Mouse (Mus musculus) liver, postnatal 0 days (tissue): ENCODE data around the gene Sptssb.

Experiments used
- CTCF ChIP-seq: sonication (generic); IDR thresholded peaks from 2 replicates; pipeline ENCODE4 v1.5.1; 2016; ENCODE audit warnings: antibody characterized with exemption, low read depth
- EP300 ChIP-seq: IDR thresholded peaks from 2 replicates; pipeline ENCODE4 v1.6.1; 2016; ENCODE audit warnings: antibody characterized with exemption, low read depth, mild to moderate bottlenecking

GRCm38 (mm10) chr3:69908074-69908473 is 48.3 kb upstream of the Sptssb start:
- TF ChIP-seq CTCF (peak; percentile 69), EP300 (no peak)
